Mouse (Mus musculus) sigmoid colon, adult 10 weeks (tissue): ENCODE data around the gene Rchy1. TPM values are rescaled to one million over a fixed set of nuclear protein-coding genes. Genes with fewer than 3 reads are reported as not detected.

Experiments used
- polyA plus RNA-seq: library from polyadenylated mRNA; stranded (reverse); fragments of 350-450 nt; fragmentation: Illumina TruSeq; extraction: RNeasy Lipid Tissue Mini Kit (QIAGEN cat#74804); gene quantifications from one replicate; pipeline ENCODE4 v1.2.3, GENCODE M21; 2014; ENCODE audit warnings: low read depth, low replicate concordance

Gene Rchy1
- polyA plus RNA-seq = 135 TPM

DNA sequence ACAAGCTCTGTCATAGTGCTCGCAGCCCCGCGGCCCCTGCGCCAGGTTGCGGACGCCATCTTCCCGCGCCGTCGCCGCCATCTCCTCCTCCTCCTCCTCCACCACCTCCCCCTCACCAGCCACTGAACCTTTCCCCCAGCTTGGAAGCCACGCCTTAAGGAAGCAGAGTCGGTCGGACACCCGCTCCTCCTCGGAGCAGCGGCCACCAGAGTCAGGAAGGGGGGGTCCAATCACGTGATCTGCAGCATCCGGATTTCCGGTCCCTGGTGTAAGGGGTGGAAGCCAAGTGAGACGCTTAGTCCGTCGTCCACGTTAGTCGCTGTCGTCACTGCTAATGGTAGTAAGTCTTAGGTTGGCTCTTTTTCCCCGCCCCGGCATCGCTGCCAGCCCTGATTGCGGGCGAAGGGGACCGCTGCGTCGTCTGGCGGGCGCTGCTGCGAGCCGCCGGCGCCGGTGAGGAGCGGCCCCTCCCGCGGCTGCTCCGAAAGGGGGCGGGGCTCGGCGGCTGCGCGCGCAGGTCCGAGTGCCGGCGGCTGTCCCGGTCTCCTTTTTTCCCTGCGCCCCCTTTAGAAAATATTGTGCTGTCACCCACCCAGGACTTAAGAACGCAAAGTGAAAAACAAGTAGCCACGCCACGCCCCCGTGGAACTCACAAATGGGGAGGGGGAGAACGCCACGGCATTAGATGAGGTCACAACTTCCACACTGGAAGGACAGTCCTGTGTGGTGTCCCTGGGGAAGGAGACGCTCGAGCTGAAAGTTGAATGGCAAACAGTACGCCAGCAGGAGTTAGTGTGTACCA, at the start of gene Rchy1:
TSS of gene Rchy1 (minus strand) at position 430 of the 802 bp plus-strand sequence.

DNA sequence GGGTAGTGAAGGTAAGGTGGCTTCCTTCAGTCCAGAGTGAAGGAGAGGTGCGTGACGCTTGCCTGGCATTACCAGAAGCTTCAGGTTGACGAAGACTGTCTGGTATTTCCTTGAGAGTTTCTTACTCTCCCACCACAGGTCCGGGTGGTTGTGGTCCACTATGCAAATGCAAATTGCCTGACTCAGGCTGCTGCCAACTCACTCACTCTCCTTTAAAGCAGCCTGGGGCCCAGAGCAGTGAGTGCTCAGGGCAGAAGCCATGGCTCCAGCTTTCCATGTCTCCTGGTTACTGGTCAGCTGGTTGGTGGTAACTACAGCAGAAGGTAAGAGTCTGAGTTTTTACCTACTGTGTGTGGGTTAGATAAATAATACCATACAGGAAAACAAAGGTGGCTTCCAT, 24.4 kb upstream of the Rchy1 start, which contains the start of gene Odaph:
TSS of gene Odaph (plus strand) at position 240 of the 400 bp plus-strand sequence.

Other genes starting within 250 kb of the Rchy1 start
- not detected for gene Odaph, start 24.4 kb upstream of the Rchy1 start, polyA plus RNA-seq
- gene Cdkl2, start 80.8 kb upstream of the Rchy1 start, polyA plus RNA-seq = 19.8 TPM
- gene G3bp2, start 120.7 kb upstream of the Rchy1 start, polyA plus RNA-seq = 249 TPM
- 164 TPM for gene Uso1, start 174.9 kb upstream of the Rchy1 start, polyA plus RNA-seq